Mouse (Mus musculus) liver (tissue): ENCODE results near the gene Arhgap42.

Source experiments
- DNase-seq: peaks from one replicate; pipeline ENCODE4 v3.0.0-alpha.2; 2020; ENCODE audit warnings: mixed read lengths

Arhgap42 gene

GRCm38 (mm10) chr9:9208205-9208604 lies 30.7 kb downstream of the Arhgap42 start:
- DNase-seq = no peak

GRCm38 (mm10) chr9:9207251-9207650 lies 31.6 kb downstream of the Arhgap42 start:
- DNase-seq = no peak

GRCm38 (mm10) chr9:9200827-9201388 lies 38.0 kb downstream of the Arhgap42 start:
- no peak for DNase-seq

- DNase-seq = no peak
Observed at GRCm38 (mm10) chr9:9199170-9199841, 39.6 kb downstream of the Arhgap42 start.

GRCm38 (mm10) chr9:9198645-9199044 lies 40.3 kb downstream of the Arhgap42 start:
- DNase-seq = no peak

- DNase-seq = no peak
Observed at GRCm38 (mm10) chr9:9196046-9196445, 42.9 kb downstream of the Arhgap42 start.

GRCm38 (mm10) chr9:9194496-9194895 lies 44.4 kb downstream of the Arhgap42 start:
- DNase-seq = no peak

GRCm38 (mm10) chr9:9192716-9193115 lies 46.2 kb downstream of the Arhgap42 start:
- no peak for DNase-seq

GRCm38 (mm10) chr9:9190835-9191234 lies 48.1 kb downstream of the Arhgap42 start:
- DNase-seq = no peak

- no peak for DNase-seq
Observed at GRCm38 (mm10) chr9:9188167-9188566, 50.7 kb downstream of the Arhgap42 start.

- DNase-seq = no peak
Observed at GRCm38 (mm10) chr9:9177745-9178144, 61.2 kb downstream of the Arhgap42 start.

GRCm38 (mm10) chr9:9174924-9175323 lies 64.0 kb downstream of the Arhgap42 start:
- no peak for DNase-seq

GRCm38 (mm10) chr9:9174206-9174605 lies 64.7 kb downstream of the Arhgap42 start:
- DNase-seq = no peak

GRCm38 (mm10) chr9:9173091-9173490 lies 65.8 kb downstream of the Arhgap42 start:
- no peak for DNase-seq

GRCm38 (mm10) chr9:9171146-9171816 lies 67.6 kb downstream of the Arhgap42 start:
- DNase-seq = no peak

- no peak for DNase-seq
Observed at GRCm38 (mm10) chr9:9165641-9166063, 73.2 kb downstream of the Arhgap42 start.

GRCm38 (mm10) chr9:9160736-9161135 lies 78.2 kb downstream of the Arhgap42 start:
- no peak for DNase-seq

- no peak for DNase-seq
Observed at GRCm38 (mm10) chr9:9158241-9158640, 80.7 kb downstream of the Arhgap42 start.

GRCm38 (mm10) chr9:9157425-9157824 lies 81.5 kb downstream of the Arhgap42 start:
- DNase-seq = no peak

- no peak for DNase-seq
Observed at GRCm38 (mm10) chr9:9154636-9155035, 84.3 kb downstream of the Arhgap42 start.

GRCm38 (mm10) chr9:9144301-9145121 lies 94.4 kb downstream of the Arhgap42 start:
- DNase-seq = no peak

- DNase-seq = no peak
Observed at GRCm38 (mm10) chr9:9143102-9143501, 95.8 kb downstream of the Arhgap42 start.

- DNase-seq = no peak
Observed at GRCm38 (mm10) chr9:9142561-9142960, 96.3 kb downstream of the Arhgap42 start.
